Mouse (Mus musculus): Measurements from ENCODE around the gene Prkcb.

Prkcb gene

GRCm38 (mm10) chr7:122579461-122580157 lies 291.1 kb downstream of the Prkcb start:
- DNase-seq (ENCODE audit: low spot score in 2 of 2), result no peak

DNA sequence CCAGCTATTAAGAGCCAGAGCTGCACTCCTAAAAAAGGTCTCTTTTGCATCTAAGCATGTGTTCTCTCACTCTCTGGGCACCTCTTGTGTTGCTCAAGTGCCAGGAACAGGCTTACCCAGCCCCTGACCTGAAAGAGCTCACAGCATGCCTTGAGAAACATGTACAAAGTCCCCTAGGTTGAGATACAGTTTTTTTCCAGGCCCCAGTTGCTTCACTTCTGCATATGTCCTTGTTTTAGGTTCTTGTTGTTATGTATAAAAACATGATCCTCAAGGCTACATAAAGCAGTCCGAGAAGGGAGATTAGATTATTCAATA lies 291.6 kb downstream of the Prkcb start:
- no peak for DNase-seq (ENCODE audit: low spot score in 2 of 2)

GRCm38 (mm10) chr7:122584421-122585151 lies 296.0 kb downstream of the Prkcb start:
- DNase-seq (ENCODE audit: low spot score in 2 of 2), result no peak

DNA sequence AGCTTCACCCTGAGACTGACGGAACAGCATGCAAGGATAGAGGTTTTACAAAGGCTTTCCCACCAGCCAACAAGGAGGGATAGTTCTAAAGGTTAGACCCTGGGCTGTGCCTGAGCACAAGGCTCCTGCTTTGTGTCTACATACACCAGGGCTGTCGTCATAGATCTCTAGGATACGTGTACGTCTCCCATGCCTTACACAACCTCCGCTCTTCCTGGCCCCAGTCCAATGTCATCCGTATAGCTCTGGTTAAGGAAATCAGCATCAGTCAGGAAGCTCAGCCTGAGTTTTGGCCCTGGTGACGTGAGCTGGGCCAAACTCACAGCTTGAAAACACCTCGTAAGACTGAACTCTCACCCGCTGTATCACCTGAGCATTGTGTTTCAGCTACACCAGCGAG lies 307.3 kb downstream of the Prkcb start:
- no peak for DNase-seq (ENCODE audit: low spot score in 2 of 2)

- no peak for DNase-seq (ENCODE audit: low spot score in 2 of 2)
Observed at GRCm38 (mm10) chr7:122596596-122597170, 308.1 kb downstream of the Prkcb start.

DNA sequence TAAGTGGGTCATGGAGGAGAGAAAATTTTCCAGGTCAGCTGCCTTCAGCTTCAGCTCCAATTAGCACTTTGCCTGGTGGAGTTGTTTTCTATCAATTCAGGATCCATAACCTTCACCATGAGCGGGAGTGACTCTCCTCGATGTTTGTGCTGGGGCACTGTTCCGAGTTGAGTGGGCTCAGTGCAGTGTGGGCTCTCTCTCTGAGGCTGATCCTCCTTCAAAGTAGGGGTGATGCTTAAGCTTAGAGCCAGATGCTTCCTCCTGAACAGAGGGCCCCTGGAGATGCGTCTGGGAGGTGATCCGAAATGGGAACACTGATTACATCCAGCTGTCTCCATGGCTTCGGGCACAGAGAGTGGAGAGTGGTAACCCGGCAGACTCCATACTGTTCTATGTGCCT lies 308.8 kb downstream of the Prkcb start:
- DNase-seq (ENCODE audit: low spot score in 2 of 2), result no peak

GRCm38 (mm10) chr7:122600856-122601255 lies 312.3 kb downstream of the Prkcb start:
- DNase-seq (ENCODE audit: low spot score in 2 of 2), result no peak

DNA sequence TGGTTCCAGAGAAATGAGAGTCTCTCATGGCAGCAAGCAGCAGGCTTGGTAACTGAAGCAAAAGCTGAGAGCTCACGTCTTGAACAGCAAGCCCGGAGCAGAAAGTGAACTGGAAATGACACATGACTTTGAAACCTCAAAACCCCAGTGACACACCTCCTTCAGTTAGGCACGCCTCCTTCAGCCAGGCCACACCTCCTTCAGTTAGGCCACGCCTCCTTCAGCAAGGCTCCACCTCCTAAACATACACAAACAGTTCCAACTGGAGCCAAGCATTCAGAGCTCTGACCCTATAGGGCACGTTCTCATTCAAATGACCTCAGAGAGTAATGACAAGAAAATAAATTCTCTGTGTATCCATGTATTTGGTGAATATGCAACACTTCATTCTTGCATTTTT lies 316.5 kb downstream of the Prkcb start:
- no peak for DNase-seq (ENCODE audit: low spot score in 2 of 2)

GRCm38 (mm10) chr7:122609420-122609819 lies 320.9 kb downstream of the Prkcb start:
- DNase-seq (ENCODE audit: low spot score in 2 of 2), result no peak

- no peak for DNase-seq (ENCODE audit: low spot score in 2 of 2)
Observed at GRCm38 (mm10) chr7:122610161-122610560, 321.6 kb downstream of the Prkcb start.

GRCm38 (mm10) chr7:122613876-122614275 lies 325.3 kb downstream of the Prkcb start:
- DNase-seq (ENCODE audit: low spot score in 2 of 2), result no peak

GRCm38 (mm10) chr7:122622125-122622774 lies 333.7 kb downstream of the Prkcb start:
- no peak for DNase-seq (ENCODE audit: low spot score in 2 of 2)

- DNase-seq (ENCODE audit: low spot score in 2 of 2), result no peak
Observed at GRCm38 (mm10) chr7:122623753-122624152, 335.2 kb downstream of the Prkcb start.

GRCm38 (mm10) chr7:122628050-122628449 lies 339.5 kb downstream of the Prkcb start:
- no peak for DNase-seq (ENCODE audit: low spot score in 2 of 2)

GRCm38 (mm10) chr7:122630386-122630785 lies 341.8 kb downstream of the Prkcb start:
- no peak for DNase-seq (ENCODE audit: low spot score in 2 of 2)

DNA sequence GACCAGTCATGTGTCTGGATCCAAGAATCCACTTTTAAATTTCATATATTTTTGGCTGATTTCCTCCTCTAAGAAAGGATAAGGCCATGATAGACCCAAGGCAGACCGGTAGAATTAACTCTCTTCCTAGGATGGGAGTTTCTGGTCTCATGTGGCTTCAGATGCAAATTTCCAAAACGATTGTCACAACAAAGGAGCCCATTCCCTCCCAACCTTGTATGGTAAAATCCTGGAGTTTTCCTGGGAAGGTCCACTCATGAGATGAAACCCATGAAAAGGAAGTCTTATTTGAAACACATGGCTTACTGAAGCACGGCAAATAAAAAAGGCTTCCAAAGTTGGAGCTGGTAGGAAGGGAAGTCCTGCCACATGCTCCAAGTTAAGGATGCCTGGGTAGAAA lies 342.6 kb downstream of the Prkcb start:
- no peak for DNase-seq (ENCODE audit: low spot score in 2 of 2)

DNA sequence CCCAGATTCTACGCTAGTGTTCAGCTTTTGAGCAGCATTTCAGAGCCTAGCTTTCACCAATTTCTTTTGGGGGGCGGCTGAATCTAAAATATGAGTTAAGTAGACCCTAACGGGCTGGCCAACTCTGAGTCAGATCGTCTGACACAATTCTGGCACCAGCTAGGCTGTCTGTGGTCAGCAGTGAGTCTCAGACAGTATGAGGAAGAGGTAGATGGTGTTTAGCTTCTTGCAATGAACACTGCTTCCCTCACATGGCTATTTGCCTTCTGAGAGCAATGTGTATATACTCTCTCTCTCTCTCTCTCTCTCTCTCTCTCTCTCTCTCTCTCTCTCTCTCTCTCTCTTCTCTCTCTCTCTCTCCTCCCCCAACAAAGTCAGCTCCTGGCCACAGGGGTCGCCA lies 344.4 kb downstream of the Prkcb start:
- DNase-seq (ENCODE audit: low spot score in 2 of 2), result no peak

DNA sequence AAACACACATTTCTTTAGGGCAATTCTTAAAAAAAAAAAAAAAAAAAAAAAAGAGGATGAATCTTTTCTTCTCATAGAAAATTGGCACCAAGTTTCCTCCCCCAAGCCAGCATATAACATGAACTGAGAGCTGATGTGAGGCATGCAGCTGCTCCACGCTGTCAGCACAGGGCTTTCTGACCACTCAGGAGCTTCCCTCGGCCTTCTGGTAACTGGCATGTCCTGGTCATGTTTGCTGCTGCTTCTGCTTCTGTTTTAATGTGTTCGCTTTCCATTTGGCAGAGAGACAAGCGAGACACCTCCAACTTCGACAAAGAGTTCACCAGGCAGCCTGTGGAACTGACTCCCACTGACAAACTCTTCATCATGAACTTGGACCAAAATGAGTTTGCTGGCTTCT lies 344.9 kb downstream of the Prkcb start:
- DNase-seq (ENCODE audit: low spot score in 2 of 2), result no peak

DNA sequence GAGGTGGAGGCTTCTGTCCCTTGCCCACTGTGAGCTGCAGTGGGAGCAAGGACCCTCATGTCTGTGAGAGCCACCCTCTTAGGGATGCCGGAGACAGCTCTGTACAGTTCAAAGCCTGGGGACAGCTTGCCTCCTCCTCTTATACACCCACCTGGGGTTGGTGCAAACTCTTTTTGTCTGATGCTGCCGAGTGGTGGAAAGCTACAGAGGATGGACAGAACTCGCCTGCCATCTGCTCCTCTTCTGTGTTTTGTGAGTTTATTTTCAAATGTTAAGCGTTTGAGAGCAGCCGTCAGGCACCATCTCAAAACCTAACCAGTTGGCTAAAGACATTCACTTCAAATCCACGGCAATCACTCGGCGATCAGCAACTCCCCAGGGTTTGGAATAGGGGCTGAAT lies 355.1 kb downstream of the Prkcb start:
- DNase-seq (ENCODE audit: low spot score in 2 of 2), result no peak

DNA sequence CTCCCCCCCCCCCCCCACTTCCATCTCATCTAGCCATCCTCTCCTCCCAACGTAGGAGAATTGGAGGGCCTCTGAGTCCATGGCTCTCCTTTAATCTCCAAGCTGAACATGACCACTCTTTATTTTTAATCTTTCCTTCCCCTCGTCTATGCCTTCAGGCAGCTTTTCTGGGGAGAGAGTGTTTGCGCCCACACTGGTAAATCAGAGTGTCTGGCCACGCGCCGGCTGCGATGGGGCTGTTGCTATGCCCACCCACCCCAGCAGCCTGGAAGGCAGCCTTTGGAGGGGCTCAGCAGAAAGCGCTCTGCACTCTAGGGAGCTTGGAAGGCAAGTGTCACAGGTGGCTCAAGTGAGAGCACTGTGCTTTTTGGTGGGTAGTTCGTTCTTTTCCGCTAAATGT lies 360.8 kb downstream of the Prkcb start:
- no peak for DNase-seq (ENCODE audit: low spot score in 2 of 2)

GRCm38 (mm10) chr7:122652523-122652922 lies 364.0 kb downstream of the Prkcb start:
- no peak for DNase-seq (ENCODE audit: low spot score in 2 of 2)

DNA sequence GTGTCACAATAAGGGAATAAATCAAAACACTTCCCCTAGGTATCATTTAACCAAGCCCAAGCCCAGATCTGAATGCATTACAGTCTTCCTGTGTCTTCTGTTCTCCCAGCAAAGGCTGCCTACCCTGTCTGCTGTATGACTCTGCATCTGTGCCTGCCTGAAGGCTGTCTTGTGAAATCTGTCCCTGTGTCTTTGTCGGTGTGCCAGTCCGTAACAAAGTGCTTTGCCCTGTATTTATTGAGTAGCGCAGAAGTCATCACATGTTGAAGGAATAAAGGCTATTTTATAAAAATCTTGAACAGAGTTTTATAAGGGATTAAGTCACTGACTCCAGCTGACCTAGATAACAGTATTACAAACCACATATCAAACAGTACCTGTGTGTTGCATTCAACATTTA lies 368.1 kb downstream of the Prkcb start:
- DNase-seq (ENCODE audit: low spot score in 2 of 2), result no peak
